Mouse (Mus musculus) adrenal gland, postnatal 36 days (tissue): ENCODE results near the gene Grtp1. TPM values are rescaled to one million over a fixed set of nuclear protein-coding genes. Genes with fewer than 3 reads are reported as not detected.

Experiments
- DNase-seq, 2 experiments: peaks; one replicate each; pipeline ENCODE4 v3.0.0; 2021; ENCODE audit warnings: mixed read lengths in 1 of 2
- total RNA-seq, 2 experiments: library from RNA; stranded (reverse); gene quantifications; 2 replicates each; pipeline ENCODE4 v1.2.3; 2021

The Grtp1 gene
- total RNA-seq, 2 experiments from 2014 or later = 11.7 to 13.6 TPM

DNA sequence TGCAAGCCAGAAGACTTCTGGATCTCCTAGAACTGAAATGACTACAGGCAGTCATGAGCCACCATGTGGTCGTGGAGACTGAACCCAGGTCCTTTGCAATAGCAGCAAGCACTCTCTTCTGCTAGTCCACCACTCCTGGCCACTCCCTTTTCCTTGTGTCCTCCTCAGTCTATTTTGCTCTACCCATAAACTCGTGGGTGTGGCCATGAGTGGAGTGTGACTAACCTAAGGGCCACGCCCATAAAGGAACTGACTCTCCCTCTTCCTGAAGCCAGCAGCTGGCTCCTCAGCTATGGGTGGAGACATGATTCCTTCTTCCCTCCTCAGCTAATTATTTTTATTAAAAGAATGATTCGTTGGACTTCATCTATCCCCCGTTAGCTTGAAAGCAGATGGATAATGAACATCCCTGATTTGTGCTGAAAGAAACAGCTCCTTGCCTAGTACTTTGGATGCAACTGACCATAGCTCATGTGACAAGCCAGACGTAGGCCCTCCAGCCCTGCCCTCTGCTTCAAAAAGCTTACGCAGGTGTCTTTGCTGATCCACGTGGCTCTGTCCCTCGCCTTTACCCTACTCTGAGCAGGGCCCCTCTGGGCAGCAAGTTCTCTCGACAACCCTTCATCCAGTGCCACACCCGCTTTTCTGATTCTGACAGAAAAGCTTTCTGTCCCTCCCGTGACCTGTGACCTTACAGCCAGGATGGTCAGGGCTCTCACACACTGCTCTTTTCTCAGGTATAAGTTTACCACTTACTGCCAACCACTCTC is 4.1 kb upstream of the Grtp1 start:
- DNase-seq = peak; percentile 42 to 54

- DNase-seq = no peak
These were observed 3.1 kb upstream of the Grtp1 start for GRCm38 (mm10) chr8:13203472-13203871.

DNA sequence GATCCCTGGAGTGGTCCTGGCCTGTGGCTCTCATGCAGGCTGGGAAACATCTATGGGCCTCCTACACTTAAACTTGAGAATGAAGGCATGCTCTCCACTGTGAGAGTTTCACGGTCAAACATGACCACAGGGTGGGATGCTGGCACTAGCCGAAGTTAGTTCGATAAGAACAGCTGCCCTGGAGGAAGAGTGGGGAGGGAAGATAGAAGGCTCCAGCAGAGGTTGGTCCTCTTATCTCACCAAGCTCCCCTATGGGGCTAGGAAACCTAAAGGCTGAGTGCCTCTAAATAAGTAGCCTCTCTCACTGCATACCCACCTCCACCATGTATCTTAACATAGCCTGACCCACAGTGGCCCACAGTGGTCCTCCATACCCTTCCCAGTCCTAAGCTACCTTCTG is 2.4 kb upstream of the Grtp1 start:
- no peak for DNase-seq

GRCm38 (mm10) chr8:13202041-13202440 is 1.6 kb upstream of the Grtp1 start:
- peak; percentile 84 for DNase-seq

DNA sequence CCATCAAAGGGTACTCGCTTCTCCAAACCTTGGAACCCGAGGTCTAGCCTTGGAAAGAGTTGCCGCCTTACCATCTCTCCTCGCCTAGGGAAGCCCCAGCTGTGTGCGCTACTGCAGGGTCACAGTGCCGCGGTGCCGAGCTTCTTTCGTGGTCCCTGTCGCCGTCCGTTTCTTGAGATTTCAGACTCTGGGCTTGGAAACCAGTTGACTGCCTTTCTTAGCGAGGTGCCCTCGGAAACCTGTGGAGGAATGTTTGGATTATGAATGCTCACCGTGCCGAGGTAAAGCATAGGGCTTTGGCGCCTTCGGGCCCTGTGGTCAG is 554 bp upstream of the Grtp1 start:
- peak in 1 of 2 experiments; percentile 35 for DNase-seq

GRCm38 (mm10) chr8:13199385-13200061 is 897 bp downstream of the Grtp1 start:
- DNase-seq = no peak

- DNase-seq = no peak
These were observed 2.9 kb downstream of the Grtp1 start for GRCm38 (mm10) chr8:13197493-13197892.

DNA sequence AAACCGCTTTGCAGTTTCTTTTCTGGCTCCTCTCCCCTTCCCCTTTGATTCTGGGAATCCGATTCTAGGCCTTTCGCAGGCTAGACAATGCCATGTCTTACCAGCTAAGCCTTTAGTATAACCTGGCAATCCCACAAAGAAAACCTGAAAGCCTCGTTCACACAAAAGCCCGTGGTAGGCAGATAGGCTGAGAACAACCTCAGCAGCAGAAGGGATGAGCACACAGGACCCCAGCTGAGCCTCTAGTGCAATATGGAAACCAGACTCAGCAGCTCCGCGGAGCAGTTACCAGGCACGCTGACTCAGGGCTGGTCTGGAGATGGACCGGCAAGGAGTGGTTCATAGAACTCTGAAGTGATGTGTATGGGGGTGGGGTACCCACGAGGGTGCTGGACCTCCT is 5.6 kb downstream of the Grtp1 start:
- no peak for DNase-seq

GRCm38 (mm10) chr8:13190235-13190634 is 10.2 kb downstream of the Grtp1 start:
- DNase-seq = no peak

- no peak for DNase-seq
These were observed 11.6 kb downstream of the Grtp1 start for GRCm38 (mm10) chr8:13188857-13189256.

- DNase-seq = no peak
These were observed 12.3 kb downstream of the Grtp1 start for GRCm38 (mm10) chr8:13188052-13188555.

GRCm38 (mm10) chr8:13187638-13188037 is 12.8 kb downstream of the Grtp1 start:
- peak; percentile 62 to 75 for DNase-seq

DNA sequence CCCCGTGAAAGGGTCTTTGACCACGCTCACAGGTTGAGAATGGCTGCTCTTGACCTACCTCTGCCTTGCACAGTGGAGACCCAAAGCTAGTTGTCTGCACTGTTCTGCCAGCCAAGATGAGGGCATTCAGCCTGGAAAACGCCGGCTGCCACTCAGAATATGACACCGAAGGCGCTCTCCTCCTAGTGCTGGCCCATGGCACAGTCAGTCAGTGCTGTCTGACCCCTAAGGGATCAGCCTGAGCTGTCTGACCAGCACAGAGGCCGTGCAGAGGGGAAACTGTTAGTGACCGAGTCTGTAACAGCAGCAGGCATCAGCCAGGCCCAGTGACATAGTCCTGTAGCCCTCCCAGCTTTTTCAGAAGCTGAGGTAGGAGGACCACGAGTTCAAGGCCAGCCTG is 13.2 kb downstream of the Grtp1 start:
- DNase-seq = no peak

DNA sequence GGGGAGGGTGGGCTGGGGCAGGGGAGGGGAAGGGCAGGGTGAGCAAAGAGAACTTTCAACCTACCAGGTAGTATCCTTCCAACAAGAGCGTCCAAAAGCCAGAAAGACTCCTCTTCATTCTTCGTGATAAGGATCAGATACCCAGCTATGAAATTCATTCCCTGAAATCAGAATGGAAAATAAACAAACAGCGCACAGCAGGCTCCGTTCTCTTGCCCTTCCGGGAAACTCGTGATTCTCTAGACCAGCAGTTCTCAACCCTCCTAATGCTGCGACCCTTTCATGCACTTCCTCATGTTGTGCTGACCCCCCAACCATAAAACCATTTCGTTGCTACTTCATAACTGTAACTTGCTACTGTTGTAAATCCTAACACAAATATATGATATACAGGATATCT is 13.6 kb downstream of the Grtp1 start:
- DNase-seq = no peak

DNA sequence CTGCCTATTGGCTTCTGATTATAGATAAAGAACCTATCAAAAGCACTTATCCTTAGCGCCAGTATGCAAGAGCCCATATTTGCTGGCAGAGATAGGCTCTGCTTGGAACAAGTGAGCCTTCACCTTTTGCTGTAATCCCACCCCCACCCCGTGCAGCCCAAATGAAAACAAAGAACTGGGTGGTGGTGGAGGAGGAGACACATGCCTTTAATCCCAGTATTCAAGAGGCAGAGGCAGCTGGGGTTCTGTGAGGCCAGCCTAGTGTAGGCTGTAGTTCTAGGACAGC is 18.8 kb downstream of the Grtp1 start:
- no peak for DNase-seq

DNA sequence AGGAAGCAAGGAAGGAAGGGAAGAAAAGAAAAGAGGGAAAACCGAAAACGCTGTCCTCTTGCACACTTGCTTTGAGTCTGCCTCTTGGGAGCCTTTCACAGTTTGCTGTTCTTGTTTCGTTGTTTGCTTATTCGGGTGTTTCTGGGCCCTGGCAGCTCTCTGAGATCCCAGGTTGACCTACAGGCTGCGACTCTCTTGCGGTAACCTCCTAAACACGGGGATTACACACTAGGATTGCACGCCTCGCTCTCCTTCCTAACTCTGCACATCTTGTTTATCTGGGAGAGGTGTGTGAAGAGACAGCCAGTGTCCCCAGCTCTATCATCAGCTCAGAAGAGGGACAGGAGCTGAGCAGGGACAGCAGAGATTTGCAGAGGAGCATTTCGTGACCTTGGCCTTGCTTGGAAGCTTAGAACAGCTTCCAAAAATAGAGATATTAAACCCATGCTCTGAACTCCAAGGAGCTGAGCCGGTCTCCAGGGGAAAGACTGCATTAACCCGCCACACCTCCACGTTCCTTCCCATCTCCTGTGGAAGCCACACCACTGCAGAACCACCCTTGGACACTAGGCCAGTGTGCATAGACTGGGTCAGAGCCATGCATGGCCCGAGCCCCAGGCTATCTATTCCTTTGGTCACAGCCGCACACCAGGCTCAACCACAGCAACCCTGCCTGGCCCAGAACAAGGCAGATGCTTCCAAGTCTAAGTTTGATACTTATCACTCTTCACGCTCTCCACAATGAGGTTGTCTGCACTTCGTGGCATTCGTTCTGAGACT is 19.3 kb downstream of the Grtp1 start:
- DNase-seq = peak; percentile 36 to 61

GRCm38 (mm10) chr8:13180408-13180807 is 20.0 kb downstream of the Grtp1 start:
- peak in 1 of 2 experiments; percentile 62 for DNase-seq

DNA sequence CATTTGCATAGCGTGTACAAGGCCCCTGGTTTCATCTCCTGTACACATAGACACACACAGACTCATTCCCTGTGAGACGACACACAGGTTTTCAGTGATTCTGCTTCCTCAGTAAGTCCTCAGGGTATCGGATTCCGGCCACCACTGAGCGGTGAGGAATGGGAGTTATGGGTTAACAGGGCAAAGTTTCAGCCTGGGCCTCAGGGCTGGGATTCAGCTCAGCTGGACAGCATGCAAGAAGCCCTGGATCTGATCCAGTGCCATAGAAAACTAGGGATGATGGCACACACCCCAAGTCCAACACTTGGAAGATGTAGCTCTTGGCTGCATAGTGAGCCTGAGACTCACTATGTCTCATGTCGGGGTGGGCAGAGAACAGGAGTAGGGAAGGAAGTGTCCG is 20.5 kb downstream of the Grtp1 start:
- peak in 1 of 2 experiments; percentile 24 for DNase-seq

DNA sequence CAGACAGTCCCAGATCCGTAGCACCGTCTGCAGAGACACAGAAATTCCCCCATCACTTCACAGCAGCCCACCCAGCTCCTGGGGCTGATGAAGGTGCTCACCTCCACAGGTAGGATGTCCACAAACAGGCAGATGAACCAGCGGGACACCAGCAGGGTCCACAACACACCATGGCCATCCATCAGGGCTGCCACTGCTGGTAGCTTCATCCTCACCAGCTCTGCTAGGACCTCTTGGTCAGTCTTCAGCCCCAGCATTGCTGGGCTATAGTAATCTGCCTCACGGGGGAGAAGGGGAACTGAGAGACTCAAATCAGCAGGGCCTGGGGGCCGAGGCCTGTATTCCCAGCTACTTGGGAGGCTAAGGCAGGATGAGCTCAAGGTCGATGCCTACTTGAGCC is 20.9 kb downstream of the Grtp1 start:
- no peak for DNase-seq

- no peak for DNase-seq
These were observed 22.3 kb downstream of the Grtp1 start for GRCm38 (mm10) chr8:13178137-13178536.

- DNase-seq = no peak
These were observed 23.1 kb downstream of the Grtp1 start for GRCm38 (mm10) chr8:13177173-13177852.

GRCm38 (mm10) chr8:13175650-13176049 is 24.8 kb downstream of the Grtp1 start:
- DNase-seq = no peak

DNA sequence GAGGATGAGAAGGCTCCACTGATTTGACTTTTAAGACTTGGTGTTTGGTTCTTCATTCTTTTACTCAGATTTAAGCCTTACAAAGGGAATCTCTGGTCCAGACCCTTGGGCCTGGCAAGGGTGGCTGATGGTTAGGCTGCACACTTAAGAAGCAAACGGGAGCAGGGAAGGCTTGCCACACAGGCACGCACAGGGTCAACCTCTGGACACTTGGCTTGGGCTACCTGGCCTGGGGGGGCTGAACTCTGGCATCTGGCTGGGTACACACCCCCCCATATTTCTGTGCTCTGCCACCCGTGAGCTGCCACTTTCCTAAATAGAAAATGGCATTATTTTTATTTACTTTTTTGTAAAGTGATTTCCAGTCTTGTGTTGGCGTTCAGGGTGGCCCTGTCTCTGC is 25.6 kb downstream of the Grtp1 start:
- no peak for DNase-seq
